16 mouse cellular contexts compared by ENCODE assay signal in the genomic region with DNA sequence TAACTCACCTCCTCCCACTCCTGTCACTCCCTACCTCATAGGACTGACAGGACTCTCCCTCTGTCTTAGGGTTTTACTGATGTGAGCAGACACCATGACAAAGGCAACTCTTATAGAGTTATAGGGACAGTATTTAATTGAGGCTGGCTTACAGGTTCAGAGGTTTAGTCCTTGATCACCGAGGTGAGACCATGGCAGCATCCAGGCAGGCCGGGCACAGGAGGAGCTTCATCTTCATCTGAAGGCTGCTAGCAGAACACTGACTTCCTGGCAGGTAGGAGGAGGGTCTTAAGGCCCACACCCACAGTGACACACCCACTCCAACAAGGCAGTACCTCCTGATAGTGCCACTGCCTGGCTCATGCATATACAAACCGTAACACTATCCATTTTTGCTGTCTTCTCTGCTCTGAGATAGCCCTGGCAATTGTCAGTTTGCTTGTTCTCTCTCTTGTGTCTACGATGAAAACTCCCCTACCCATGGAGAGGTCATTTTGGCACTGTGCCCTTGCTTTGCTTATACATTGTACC.
"Had no signal": no experiment of that assay in that cellular context is flagged by ENCODE, and none has a peak within 500 bp of the region (broad histone marks: within the 10 kb centered on the region; RNA-seq: fewer than 3 reads in every experiment).

No protein-coding gene starts in this region.

- H3K4me1 ChIP-seq: limb, embryonic 13.5 days; stomach, embryonic 15.5 days had no signal

- H3K4me2 ChIP-seq: limb, embryonic 13.5 days; liver, embryonic 15.5 days; lung, embryonic 14.5 days; midbrain, embryonic 11.5 days; stomach, embryonic 15.5 days had no signal

- H3K9ac ChIP-seq: limb, embryonic 13.5 days; liver, embryonic 15.5 days; lung, embryonic 14.5 days; stomach, embryonic 15.5 days had no signal

- DNase-seq: kidney, adult 9 months; kidney, postnatal 4 days; left cerebral cortex, postnatal 4 days; lung, postnatal 10 days; lung, postnatal 4 days; right cerebral cortex, postnatal 14 days; thymus, adult 2 months; thymus, postnatal 25 days had no signal

- H3K9me3 ChIP-seq: limb, embryonic 13.5 days; liver, embryonic 15.5 days; stomach, embryonic 15.5 days had no signal

- ATAC-seq: intestine, postnatal 0 days; midbrain, embryonic 16.5 days had no signal

- H3K27ac ChIP-seq: layer of hippocampus, adult 2 months; limb, embryonic 13.5 days; liver, embryonic 15.5 days; stomach, embryonic 15.5 days had no signal

- H3K36me3 ChIP-seq: limb, embryonic 13.5 days; liver, embryonic 15.5 days; stomach, embryonic 15.5 days had no signal

- H3K4me3 ChIP-seq: layer of hippocampus, adult 2 months; limb, embryonic 13.5 days; liver, embryonic 15.5 days; stomach, embryonic 15.5 days had no signal

- H3K27me3 ChIP-seq: limb, embryonic 13.5 days; liver, embryonic 15.5 days; stomach, embryonic 15.5 days had no signal
